Mouse (Mus musculus): ENCODE results near the gene Fam210b. TPM values are rescaled to one million over a fixed set of nuclear protein-coding genes. Genes with fewer than 3 reads are reported as not detected.

Gene Fam210b
- polyA plus RNA-seq, 1 experiment from 2014 or later, result 136 TPM

- Histone ChIP-seq H3K4me1 (replicated peaks) (no peaks in the 10 kb centered on the region), H3K4me3 (replicated peaks) (no peak overlapping the region), H3K9me3 (replicated peaks) (no peaks in the 10 kb centered on the region), H3K9ac (no peak overlapping the region), H3K27me3 (peaks cover 60% of the 10 kb centered on the region), H3K4me2 (no peak overlapping the region), H3K27ac (replicated peaks) (no peak overlapping the region), H3K36me3 (replicated peaks) (no peaks in the 10 kb centered on the region)
- 7% methylated on average over 13 of the region's 13 CpGs for WGBS (ENCODE audit: insufficient replicate concordance)
- peak; percentile 70; the same call in 1 of the 2 replicates for ATAC-seq (ENCODE audit: insufficient read depth)
Observed at GRCm38 (mm10) chr2:172329179-172329578, 16.2 kb upstream of the Fam210b start.

GRCm38 (mm10) chr2:172338206-172338942, 7.0 kb upstream of the Fam210b start:
- Histone ChIP-seq H3K4me2 (no peak overlapping the region), H3K36me3 (replicated peaks) (no peaks in the 10 kb centered on the region), H3K9me3 (replicated peaks) (no peaks in the 10 kb centered on the region), H3K4me3 (replicated peaks) (no peak overlapping the region), H3K4me1 (replicated peaks) (no peaks in the 10 kb centered on the region), H3K27me3 (peaks cover 29% of the 10 kb centered on the region), H3K27ac (replicated peaks) (no peak overlapping the region), H3K9ac (no peak overlapping the region)
- no peak for ATAC-seq (ENCODE audit: insufficient read depth)
- WGBS (ENCODE audit: insufficient replicate concordance), result 76% methylated on average over 19 of the region's 19 CpGs

GRCm38 (mm10) chr2:172340936-172341335, 4.4 kb upstream of the Fam210b start:
- no peak overlapping the region for H3K9ac ChIP-seq
- no peaks in the 10 kb centered on the region for H3K9me3 ChIP-seq (replicated peaks)
- H3K36me3 ChIP-seq (replicated peaks), result no peaks in the 10 kb centered on the region
- H3K4me1 ChIP-seq (replicated peaks), result peaks cover 11% of the 10 kb centered on the region
- no peak overlapping the region for H3K4me2 ChIP-seq
- H3K4me3 ChIP-seq (replicated peaks), result no peak overlapping the region
- WGBS (ENCODE audit: insufficient replicate concordance), result 50% methylated on average over 3 of the region's 3 CpGs
- H3K27ac ChIP-seq (replicated peaks), result no peak overlapping the region
- no peak for ATAC-seq (ENCODE audit: insufficient read depth)
- peaks cover 19% of the 10 kb centered on the region for H3K27me3 ChIP-seq

GRCm38 (mm10) chr2:172341606-172342005, 3.8 kb upstream of the Fam210b start:
- Histone ChIP-seq H3K4me2 (no peak overlapping the region), H3K27me3 (peaks cover 19% of the 10 kb centered on the region), H3K9me3 (replicated peaks) (no peaks in the 10 kb centered on the region), H3K4me3 (replicated peaks) (no peak overlapping the region), H3K36me3 (replicated peaks) (no peaks in the 10 kb centered on the region), H3K9ac (no peak overlapping the region), H3K27ac (replicated peaks) (no peak overlapping the region), H3K4me1 (replicated peaks) (peaks cover 11% of the 10 kb centered on the region)
- 56% methylated on average over 5 of the region's 5 CpGs for WGBS (ENCODE audit: insufficient replicate concordance)
- ATAC-seq (ENCODE audit: insufficient read depth), result no peak

- H3K27me3 ChIP-seq, result peaks cover 19% of the 10 kb centered on the region
- H3K9ac ChIP-seq, result no peak overlapping the region
- WGBS (ENCODE audit: insufficient replicate concordance), result 83% methylated on average over 7 of the region's 7 CpGs
- no peak overlapping the region for H3K27ac ChIP-seq (replicated peaks)
- no peak overlapping the region for H3K4me2 ChIP-seq
- H3K9me3 ChIP-seq (replicated peaks), result no peaks in the 10 kb centered on the region
- peaks cover 4% of the 10 kb centered on the region for H3K36me3 ChIP-seq (replicated peaks)
- no peak for ATAC-seq (ENCODE audit: insufficient read depth)
- no peak overlapping the region for H3K4me3 ChIP-seq (replicated peaks)
- peaks cover 29% of the 10 kb centered on the region for H3K4me1 ChIP-seq (replicated peaks)
Observed at GRCm38 (mm10) chr2:172343751-172344150, 1.6 kb upstream of the Fam210b start.

GRCm38 (mm10) chr2:172344669-172345068, 696 bp upstream of the Fam210b start:
- 33% methylated on average over 5 of the region's 5 CpGs for WGBS (ENCODE audit: insufficient replicate concordance)
- peaks cover 39% of the 10 kb centered on the region for H3K4me1 ChIP-seq (replicated peaks)
- no peak for ATAC-seq (ENCODE audit: insufficient read depth)
- H3K4me2 ChIP-seq, result peak overlapping the region; percentile 71
- H3K27me3 ChIP-seq, result peaks cover 19% of the 10 kb centered on the region
- H3K9ac ChIP-seq, result peak overlapping the region; percentile 20; the same call in 1 of the 2 replicates
- H3K27ac ChIP-seq (replicated peaks), result peak overlapping the region; percentile 68
- peaks cover 13% of the 10 kb centered on the region for H3K36me3 ChIP-seq (replicated peaks)
- H3K9me3 ChIP-seq (replicated peaks), result no peaks in the 10 kb centered on the region
- H3K4me3 ChIP-seq (replicated peaks), result peak overlapping the region; percentile 98

- peak overlapping the region; percentile 98 for H3K4me3 ChIP-seq (replicated peaks)
- 0 out of 2 replicates have a peak, but pooled peaks have one; percentile 0 for ATAC-seq (ENCODE audit: insufficient read depth)
- H3K4me2 ChIP-seq, result peak overlapping the region; percentile 71
- H3K27ac ChIP-seq (replicated peaks), result peak overlapping the region; percentile 92
- no peaks in the 10 kb centered on the region for H3K9me3 ChIP-seq (replicated peaks)
- H3K4me1 ChIP-seq (replicated peaks), result peaks cover 55% of the 10 kb centered on the region
- peaks cover 29% of the 10 kb centered on the region for H3K36me3 ChIP-seq (replicated peaks)
- H3K9ac ChIP-seq, result peak overlapping the region; percentile 97
- 5% methylated on average over 31 of the region's 31 CpGs for WGBS (ENCODE audit: insufficient replicate concordance)
- peaks cover 8% of the 10 kb centered on the region for H3K27me3 ChIP-seq
Observed at GRCm38 (mm10) chr2:172346034-172346929, 917 bp downstream of the Fam210b start.

- ATAC-seq (ENCODE audit: insufficient read depth), result peak; percentile 63
- H3K4me1 ChIP-seq (replicated peaks), result peaks cover 61% of the 10 kb centered on the region
- no peaks in the 10 kb centered on the region for H3K9me3 ChIP-seq (replicated peaks)
- H3K4me3 ChIP-seq (replicated peaks), result peak overlapping the region; percentile 98
- H3K4me2 ChIP-seq, result peak overlapping the region; percentile 71
- peaks cover 5% of the 10 kb centered on the region for H3K27me3 ChIP-seq
- peak overlapping the region; percentile 92 for H3K27ac ChIP-seq (replicated peaks)
- H3K9ac ChIP-seq, result peak overlapping the region; percentile 97
- 39% methylated on average over 8 of the region's 8 CpGs for WGBS (ENCODE audit: insufficient replicate concordance)
- H3K36me3 ChIP-seq (replicated peaks), result peaks cover 36% of the 10 kb centered on the region
Observed at GRCm38 (mm10) chr2:172346933-172347611, 1.7 kb downstream of the Fam210b start.

GRCm38 (mm10) chr2:172348297-172348950, 3.1 kb downstream of the Fam210b start:
- Histone ChIP-seq H3K27me3 (no peaks in the 10 kb centered on the region), H3K27ac (replicated peaks) (peak overlapping the region; percentile 92), H3K9ac (peak overlapping the region; percentile 97), H3K4me2 (peak overlapping the region; percentile 71), H3K36me3 (replicated peaks) (peaks cover 50% of the 10 kb centered on the region), H3K4me1 (replicated peaks) (peaks cover 70% of the 10 kb centered on the region), H3K9me3 (replicated peaks) (no peaks in the 10 kb centered on the region), H3K4me3 (replicated peaks) (peak overlapping the region; percentile 98)
- WGBS (ENCODE audit: insufficient replicate concordance), result 10% methylated on average over 3 of the region's 3 CpGs
- ATAC-seq (ENCODE audit: insufficient read depth), result peak; percentile 74

GRCm38 (mm10) chr2:172349776-172350175, 4.4 kb downstream of the Fam210b start:
- WGBS (ENCODE audit: insufficient replicate concordance), result 65% methylated on average over 14 of the region's 14 CpGs
- no peak for ATAC-seq (ENCODE audit: insufficient read depth)
- peak overlapping the region; percentile 92 for H3K27ac ChIP-seq (replicated peaks)

More at GRCm38 (mm10) chr2:172349776-172350175, 4.4 kb downstream of the Fam210b start:
- Histone ChIP-seq H3K9me3 (replicated peaks) (no peaks in the 10 kb centered on the region), H3K4me1 (replicated peaks) (peaks cover 67% of the 10 kb centered on the region), H3K36me3 (replicated peaks) (peaks cover 63% of the 10 kb centered on the region), H3K9ac (peak overlapping the region; percentile 97; the same call in 1 of the 2 replicates), H3K4me3 (replicated peaks) (peak overlapping the region; percentile 98), H3K4me2 (peak overlapping the region; percentile 71), H3K27me3 (no peaks in the 10 kb centered on the region)

Data from liver, embryonic 15.5 days (tissue).